Mouse (Mus musculus) neural tube, embryonic 11.5 days (tissue): ENCODE data around the gene Tyk2. TPM values are rescaled to one million over a fixed set of nuclear protein-coding genes. Genes with fewer than 3 reads are reported as not detected.
A peak's percentile ranks its signal among the peaks of the same experiment; 100 is the strongest.

Experiments used
- ATAC-seq: fragments of 200-750 bp; cut with Nextera tagmentation; 2 replicates; pipeline ENCODE4 v1.8.0; 2017; ENCODE audit warnings: moderate number of reproducible peaks, mild to moderate bottlenecking, moderate TSS enrichment, moderate library complexity; ENCODE audit not compliant: insufficient read depth, low FRiP score, low TSS enrichment
- DNase-seq: peaks from one replicate; pipeline ENCODE4 v3.0.0-alpha.2; 2015; ENCODE audit warnings: low spot score
- H3K27ac ChIP-seq: fragments of 300-500 bp; sonication (generic); 2 replicates; pipeline ENCODE4 v1.5.1; 2014; ENCODE audit warnings: low read depth, mild to moderate bottlenecking, low read length
- H3K27me3 ChIP-seq: fragments of 300-500 bp; sonication (generic); 2 replicates; pipeline ENCODE4 v1.6.1; 2014; ENCODE audit warnings: mild to moderate bottlenecking, low read length, mixed read lengths; ENCODE audit not compliant: control insufficient read depth, insufficient read depth
- H3K36me3 ChIP-seq: fragments of 300-500 bp; sonication (generic); 2 replicates; pipeline ENCODE4 v1.6.1; 2014; ENCODE audit warnings: mild to moderate bottlenecking, low read length, moderate library complexity, mixed read lengths; ENCODE audit not compliant: control insufficient read depth, insufficient read depth
- H3K4me1 ChIP-seq: fragments of 300-500 bp; sonication (generic); 2 replicates; pipeline ENCODE4 v1.6.1; 2014; ENCODE audit warnings: low read length, mixed read lengths; ENCODE audit not compliant: control insufficient read depth, insufficient read depth
- H3K4me2 ChIP-seq: fragments of 300-500 bp; sonication (generic); 2 replicates; pipeline ENCODE4 v1.6.1; 2014; ENCODE audit warnings: low read depth, mild to moderate bottlenecking, moderate library complexity
- H3K4me3 ChIP-seq: fragments of 300-500 bp; sonication (generic); 2 replicates; pipeline ENCODE4 v1.5.1; 2014; ENCODE audit warnings: low read depth, low read length
- H3K9ac ChIP-seq: fragments of 300-500 bp; sonication (generic); 2 replicates; pipeline ENCODE4 v1.6.1; 2014; ENCODE audit warnings: mild to moderate bottlenecking, low read length
- H3K9me3 ChIP-seq: fragments of 300-500 bp; sonication (generic); 2 replicates; pipeline ENCODE4 v1.6.1; 2016; ENCODE audit warnings: low read length; ENCODE audit not compliant: control insufficient read depth
- WGBS: fragments of 180-500 bp; shearing (Covaris S2); extraction: QIAGEN DNeasy Blood & Tissue Kit; methylation state at CpG from one replicate; pipeline ENCODE4 v1.1.7; 2014; 5-methylcytosine and 5-hydroxymethylcytosine counted together
- polyA plus RNA-seq: library from polyadenylated mRNA; unstranded; fragments of >200 nt; fragmentation: Nextera tagmentation; extraction: Ambion mirVana; gene quantifications from 2 replicates; pipeline ENCODE4 v1.2.1, GENCODE M21; 2014

Tyk2 gene
- polyA plus RNA-seq, 1 experiment from 2014 or later: 8.6 TPM

DNA sequence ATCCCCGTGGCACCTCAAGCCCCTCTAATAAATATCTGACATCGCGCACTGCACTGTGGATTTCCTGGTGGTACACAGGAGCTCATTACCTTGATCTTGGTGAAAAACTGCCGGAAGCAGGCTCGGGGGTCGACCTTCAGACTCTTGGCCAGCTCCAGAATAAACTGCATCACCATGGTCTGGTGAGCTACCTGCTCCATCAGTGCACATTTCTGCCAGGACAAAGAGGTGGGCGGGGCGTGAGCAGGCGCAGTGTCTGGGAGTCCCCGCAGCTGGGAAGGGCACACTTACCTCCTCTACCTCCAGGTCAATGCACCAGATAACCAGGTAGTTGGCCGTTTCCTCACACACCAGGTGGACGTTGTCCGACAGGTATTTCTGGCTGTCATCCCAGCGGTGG lies 10.9 kb upstream of the Tyk2 start:
- 94% methylated on average over 14 of the region's 14 CpGs for WGBS
- no peaks in the 10 kb centered on the region for H3K27me3 ChIP-seq
- H3K27ac ChIP-seq: no peak overlapping the region
- H3K9ac ChIP-seq: no peak overlapping the region
- DNase-seq (no peak), ATAC-seq (no peak)
- peaks cover 2% of the 10 kb centered on the region; the same call in 1 of the 2 replicates for H3K4me1 ChIP-seq
- no peak overlapping the region for H3K4me3 ChIP-seq
- H3K36me3 ChIP-seq: peaks cover 30% of the 10 kb centered on the region
- H3K4me2 ChIP-seq: no peak overlapping the region
- H3K9me3 ChIP-seq: no peaks in the 10 kb centered on the region

DNA sequence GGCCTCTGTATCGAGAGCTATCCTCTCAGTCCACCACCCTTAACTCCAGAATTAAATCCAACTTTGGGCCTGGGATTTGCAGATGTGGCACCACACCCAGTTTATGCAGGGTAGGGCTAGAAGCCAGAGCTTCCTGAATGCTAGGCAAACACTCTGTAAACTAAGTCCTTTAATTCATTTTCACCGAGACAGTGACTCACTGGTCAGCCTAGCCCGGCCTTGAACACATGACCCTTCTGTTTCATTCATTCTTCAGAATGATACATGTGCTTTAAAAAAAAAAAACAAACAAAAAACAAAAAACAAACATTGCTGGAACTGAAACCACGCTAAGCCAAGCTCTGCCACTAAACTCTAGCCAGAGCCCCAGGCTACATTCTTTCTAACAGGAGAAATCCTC lies 7.3 kb upstream of the Tyk2 start:
- Histone ChIP-seq H3K4me2 (no peak overlapping the region), H3K4me3 (no peak overlapping the region), H3K27me3 (no peaks in the 10 kb centered on the region), H3K9me3 (no peaks in the 10 kb centered on the region), H3K27ac (no peak overlapping the region), H3K36me3 (peaks cover 28% of the 10 kb centered on the region), H3K9ac (no peak overlapping the region), H3K4me1 (no peaks in the 10 kb centered on the region)
- ATAC-seq (no peak), DNase-seq (no peak)
- 90% methylated on average over 4 of the region's 4 CpGs for WGBS

DNA sequence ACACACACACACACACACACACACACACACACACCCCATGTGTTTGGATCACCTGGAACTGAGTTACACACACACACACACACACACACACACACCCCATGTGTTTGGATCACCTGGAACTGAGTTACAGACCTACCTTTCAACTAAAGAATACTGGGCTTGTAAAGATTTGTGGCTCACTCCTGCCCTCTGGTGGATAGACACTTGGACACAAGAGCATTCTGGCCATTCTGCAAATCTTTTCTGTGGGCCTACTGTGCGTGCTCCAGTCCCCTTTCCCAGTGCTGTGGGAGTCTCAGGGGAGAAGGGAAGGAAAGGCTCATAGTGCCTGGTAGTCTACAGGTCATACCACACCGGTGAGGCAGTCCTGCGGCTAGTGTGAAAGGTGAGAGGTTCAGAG lies 6.2 kb upstream of the Tyk2 start:
- 54% methylated on average over 3 of the region's 3 CpGs for WGBS
- no peak overlapping the region for H3K27ac ChIP-seq
- H3K9ac ChIP-seq: no peak overlapping the region
- no peaks in the 10 kb centered on the region for H3K9me3 ChIP-seq
- ATAC-seq (peak; percentile 48; the same call in 1 of the 2 replicates), DNase-seq (peak; percentile 63)
- H3K36me3 ChIP-seq: peaks cover 19% of the 10 kb centered on the region
- H3K27me3 ChIP-seq: no peaks in the 10 kb centered on the region
- no peaks in the 10 kb centered on the region for H3K4me1 ChIP-seq
- H3K4me2 ChIP-seq: no peak overlapping the region
- H3K4me3 ChIP-seq: no peak overlapping the region

DNA sequence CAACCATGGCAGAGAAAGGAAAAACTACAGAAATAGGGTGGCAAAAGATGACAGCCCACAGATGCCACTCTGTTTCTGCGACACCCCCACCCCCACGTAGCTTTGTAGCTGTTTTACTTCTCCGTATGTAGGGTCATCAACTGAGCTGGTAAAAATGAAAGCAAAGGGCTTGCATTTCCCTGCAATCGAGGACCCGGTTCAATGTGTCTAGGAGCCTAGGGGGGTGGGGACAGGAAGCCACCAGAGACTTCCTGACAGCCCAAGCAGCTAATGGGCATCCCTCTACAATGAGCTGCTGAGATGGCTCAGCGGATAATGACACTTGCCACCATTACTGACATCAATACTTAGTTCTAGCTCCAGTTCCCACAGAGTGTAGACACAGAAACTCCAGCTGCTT lies 5.4 kb upstream of the Tyk2 start:
- 83% methylated on average over 6 of the region's 6 CpGs for WGBS
- Histone ChIP-seq H3K4me2 (no peak overlapping the region), H3K4me1 (no peaks in the 10 kb centered on the region), H3K4me3 (no peak overlapping the region), H3K27ac (no peak overlapping the region), H3K9ac (no peak overlapping the region), H3K36me3 (peaks cover 13% of the 10 kb centered on the region), H3K27me3 (no peaks in the 10 kb centered on the region), H3K9me3 (no peaks in the 10 kb centered on the region)
- ATAC-seq (no peak), DNase-seq (no peak)

DNA sequence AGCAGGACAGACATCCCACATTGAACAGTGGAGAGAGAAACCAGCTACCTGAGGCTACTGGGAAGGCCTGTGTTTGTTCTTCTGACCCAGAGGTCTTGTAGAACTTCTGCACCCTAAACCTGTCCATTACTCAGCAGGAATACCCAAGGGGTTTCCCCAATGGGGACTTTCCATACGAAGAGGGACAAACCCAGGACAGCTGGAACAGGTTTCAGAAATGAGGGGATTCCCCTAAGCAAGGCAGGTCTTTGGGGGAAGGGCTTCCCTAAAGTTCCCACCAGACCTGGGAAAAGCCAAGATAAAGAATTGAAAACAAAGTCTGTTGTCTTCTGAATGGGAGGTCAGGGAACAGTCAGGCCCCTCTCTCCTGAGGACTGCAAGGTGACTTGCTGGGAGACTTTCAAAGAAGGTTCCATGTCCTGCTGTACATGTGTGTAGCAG lies 4.9 kb upstream of the Tyk2 start:
- Histone ChIP-seq H3K27ac (no peak overlapping the region), H3K4me3 (no peak overlapping the region), H3K4me1 (no peaks in the 10 kb centered on the region), H3K9ac (no peak overlapping the region), H3K27me3 (no peaks in the 10 kb centered on the region), H3K36me3 (peaks cover 13% of the 10 kb centered on the region), H3K9me3 (no peaks in the 10 kb centered on the region), H3K4me2 (no peak overlapping the region)
- DNase-seq (no peak), ATAC-seq (no peak)
- WGBS: 75% methylated on average over 1 of the region's 1 CpGs

DNA sequence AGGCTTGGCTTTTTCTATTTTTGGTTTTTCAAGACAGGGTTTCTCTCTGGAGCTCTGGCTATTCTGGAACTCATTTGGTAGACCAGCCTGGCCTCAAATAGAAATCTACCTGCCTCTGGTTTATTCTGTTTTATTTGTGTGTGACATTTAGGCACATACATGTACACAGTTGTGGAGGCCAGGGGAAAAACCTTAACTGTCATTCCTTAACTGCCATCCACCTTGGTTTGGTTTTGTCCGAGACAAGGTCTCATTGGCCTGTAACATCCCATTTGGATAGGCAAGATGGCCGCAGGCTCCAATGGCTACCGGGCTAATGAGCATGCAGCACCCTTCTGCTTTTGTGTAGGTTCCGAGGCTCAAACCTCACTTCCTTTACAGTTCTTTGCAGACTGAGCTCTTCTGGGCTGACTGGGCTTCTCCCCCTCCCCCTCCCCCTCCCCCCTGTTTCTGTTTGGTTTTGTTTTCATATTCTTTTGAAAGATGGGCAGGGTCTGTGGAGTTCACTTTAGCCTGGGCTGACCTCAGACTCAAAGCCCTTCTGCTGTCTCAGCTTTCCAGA lies 4.4 kb upstream of the Tyk2 start:
- Histone ChIP-seq H3K4me3 (no peak overlapping the region), H3K27me3 (no peaks in the 10 kb centered on the region), H3K4me2 (no peak overlapping the region), H3K4me1 (0 out of 2 replicates have a peak, but pooled peaks cover 2% of the 10 kb centered on the region), H3K36me3 (peaks cover 11% of the 10 kb centered on the region), H3K9ac (no peak overlapping the region), H3K9me3 (no peaks in the 10 kb centered on the region), H3K27ac (no peak overlapping the region)
- whole genome bisulfite sequencing: 78% methylated on average over 4 of the region's 4 CpGs
- DNase-seq (no peak), ATAC-seq (no peak)

DNA sequence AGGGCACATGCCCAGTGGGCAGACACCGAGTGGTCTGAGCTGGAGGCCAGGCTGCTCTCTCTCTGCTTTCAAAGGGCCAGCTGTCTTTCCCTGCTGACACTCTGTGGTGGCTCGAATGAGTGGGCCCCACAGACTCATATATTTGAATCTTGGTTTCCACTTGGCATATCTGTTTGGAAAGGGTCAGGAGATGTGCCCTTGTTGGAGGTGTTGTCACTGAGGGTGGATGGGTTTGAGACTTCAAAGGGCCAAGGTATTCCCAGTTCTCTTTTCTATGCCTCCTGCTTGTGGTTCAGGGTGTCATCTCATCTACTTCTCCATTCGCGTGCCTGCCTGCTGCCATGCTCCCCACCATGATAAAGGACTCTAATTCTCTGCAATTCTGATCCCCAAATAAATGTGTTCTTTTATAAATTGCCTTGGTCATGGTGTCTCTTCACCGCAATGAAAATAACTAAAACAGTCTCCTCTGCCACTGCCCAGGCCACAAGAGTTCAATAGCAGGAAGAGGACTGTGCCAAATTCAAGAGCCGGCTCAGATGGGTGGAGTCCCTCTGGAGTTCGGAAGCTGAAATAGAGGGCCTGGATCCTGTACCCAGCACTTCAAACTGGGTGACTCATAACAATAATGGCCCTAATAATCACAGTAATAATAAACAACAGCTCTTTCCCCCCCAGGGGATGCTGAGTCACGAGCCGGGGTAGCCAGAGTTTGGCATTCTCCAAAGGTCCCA lies 3.7 kb upstream of the Tyk2 start:
- Histone ChIP-seq H3K27ac (no peak overlapping the region), H3K9me3 (no peaks in the 10 kb centered on the region), H3K9ac (no peak overlapping the region), H3K4me3 (no peak overlapping the region), H3K4me2 (no peak overlapping the region), H3K4me1 (0 out of 2 replicates have a peak, but pooled peaks cover 2% of the 10 kb centered on the region), H3K27me3 (no peaks in the 10 kb centered on the region), H3K36me3 (peaks cover 8% of the 10 kb centered on the region)
- WGBS: 82% methylated on average over 9 of the region's 9 CpGs
- DNase-seq (no peak), ATAC-seq (no peak)

DNA sequence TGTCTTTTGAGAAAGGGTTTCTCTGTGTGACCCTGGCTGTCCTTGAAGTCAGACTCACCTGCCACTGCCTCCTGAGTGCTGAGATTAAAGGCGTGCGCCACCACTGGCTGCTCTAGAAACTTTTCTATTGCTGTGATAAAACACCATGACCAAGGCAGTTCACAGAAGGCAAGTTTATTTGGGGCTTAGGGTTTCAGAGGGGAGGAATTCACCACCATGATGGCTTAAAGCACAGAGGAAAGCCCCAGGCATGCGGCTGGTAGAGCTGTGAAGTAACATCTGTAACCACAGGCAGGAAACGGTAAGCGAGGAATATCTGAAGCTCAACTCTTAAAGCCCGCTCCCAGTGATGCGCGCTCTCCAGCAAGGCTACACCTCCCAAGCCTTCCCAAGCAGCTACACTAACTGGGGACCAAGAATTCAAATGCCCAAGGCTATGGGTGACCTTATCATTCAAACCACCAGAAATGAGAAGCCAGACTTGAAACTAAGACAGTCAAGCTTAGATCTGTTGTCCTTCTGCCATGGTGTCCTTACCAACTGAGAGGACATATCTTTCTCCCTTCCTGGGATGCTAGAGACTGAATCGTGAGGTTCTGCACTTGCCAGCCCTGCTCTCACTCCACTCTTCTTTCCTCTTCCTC lies 2.1 kb upstream of the Tyk2 start:
- Histone ChIP-seq H3K36me3 (peaks cover 2% of the 10 kb centered on the region; the same call in 1 of the 2 replicates), H3K27ac (no peak overlapping the region), H3K9me3 (no peaks in the 10 kb centered on the region), H3K27me3 (no peaks in the 10 kb centered on the region), H3K4me1 (0 out of 2 replicates have a peak, but pooled peaks cover 2% of the 10 kb centered on the region), H3K4me3 (no peak overlapping the region), H3K4me2 (no peak overlapping the region), H3K9ac (no peak overlapping the region)
- DNase-seq: no peak
- no peak for ATAC-seq
- WGBS: 88% methylated on average over 9 of the region's 9 CpGs
